Mouse (Mus musculus) c-Kit-positive CD71-negative TER-119-negative erythroid progenitor cells, embryonic 14.5 days (primary cell): ENCODE results near the gene Cttn.

Experiments used
- DNase-seq: peaks from one replicate; pipeline ENCODE4 v3.0.0-alpha.2; 2013; ENCODE audit warnings: low read depth

Gene Cttn

DNA sequence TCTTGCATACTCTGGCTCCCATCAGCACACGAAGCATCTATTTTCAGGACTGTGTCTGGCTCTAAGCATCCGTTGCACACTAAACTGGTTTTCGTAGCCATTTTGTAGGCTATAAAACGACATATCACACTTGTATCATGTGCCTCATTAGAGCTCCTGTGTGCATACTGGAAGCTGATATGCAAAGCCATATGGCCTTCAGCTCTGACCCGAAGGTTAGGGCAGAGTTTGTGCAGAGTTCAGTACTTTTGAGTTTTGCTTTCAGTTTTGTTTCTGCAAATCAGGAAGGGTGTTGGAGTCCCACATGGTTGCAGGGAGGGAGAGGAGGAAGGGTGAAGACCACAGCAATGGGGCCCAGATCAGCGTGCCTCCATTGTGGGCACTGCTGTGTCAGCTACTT, 79.1 kb downstream of the Cttn start:
- no peak for DNase-seq

DNA sequence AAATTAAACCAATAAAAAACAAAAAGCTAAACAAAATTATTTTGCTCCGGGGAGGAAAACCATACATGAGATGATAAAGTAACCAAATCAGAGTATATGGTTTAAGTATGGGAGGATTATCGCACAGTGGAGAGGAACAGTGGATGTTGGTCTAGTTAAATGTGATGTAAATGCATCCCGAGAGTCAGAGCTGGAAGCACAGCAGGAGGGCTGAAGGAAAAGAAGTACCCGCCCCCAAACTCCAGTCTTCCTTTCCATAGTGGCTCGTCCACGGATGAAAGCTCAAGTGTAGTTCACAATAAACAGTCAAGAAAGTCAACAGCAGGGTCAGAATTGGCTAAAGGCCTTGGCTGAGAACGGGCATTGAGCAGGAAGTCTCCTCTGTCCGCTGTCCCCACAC, 80.1 kb downstream of the Cttn start:
- DNase-seq = no peak

DNA sequence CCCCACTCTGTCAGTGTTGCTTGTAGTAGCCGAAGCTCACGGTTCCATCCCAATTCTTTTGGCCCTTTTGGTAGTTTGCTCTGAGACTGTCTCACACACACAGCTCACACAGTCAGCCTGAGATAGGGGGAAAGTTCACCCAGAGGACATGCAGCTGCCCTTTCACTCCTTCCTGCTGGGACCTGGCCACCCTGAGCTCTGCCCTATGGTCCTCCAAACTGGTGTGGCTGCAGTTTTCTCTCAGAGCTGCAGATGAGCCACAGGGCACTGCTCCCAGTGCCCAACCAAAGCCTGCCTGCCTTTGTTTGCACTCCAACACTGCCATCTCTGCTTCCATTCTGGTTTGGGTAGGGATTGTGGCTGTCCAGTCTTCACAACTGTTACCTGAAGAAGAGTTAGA, 81.1 kb downstream of the Cttn start:
- DNase-seq = no peak

DNA sequence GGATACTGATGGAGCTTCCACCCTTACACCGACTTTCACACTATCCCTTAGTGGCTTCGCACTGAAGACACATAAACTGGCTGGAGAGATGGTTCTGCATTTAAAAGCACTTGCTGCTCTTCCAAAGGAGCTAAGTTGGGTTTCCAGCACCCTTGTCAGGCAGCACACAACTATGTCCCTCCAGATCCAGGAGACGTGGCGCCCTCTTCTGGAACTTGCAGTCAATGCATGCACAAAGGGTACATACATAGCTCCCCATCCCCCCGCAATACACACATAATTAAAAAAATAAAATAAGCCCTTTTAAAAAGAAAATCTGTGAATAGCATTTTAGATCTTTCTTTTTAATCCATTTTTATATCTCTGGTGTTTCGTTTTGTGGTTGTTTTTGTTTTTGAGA, 83.3 kb downstream of the Cttn start:
- no peak for DNase-seq
